13 mouse cellular contexts compared by ENCODE assay signal in the genomic region with DNA sequence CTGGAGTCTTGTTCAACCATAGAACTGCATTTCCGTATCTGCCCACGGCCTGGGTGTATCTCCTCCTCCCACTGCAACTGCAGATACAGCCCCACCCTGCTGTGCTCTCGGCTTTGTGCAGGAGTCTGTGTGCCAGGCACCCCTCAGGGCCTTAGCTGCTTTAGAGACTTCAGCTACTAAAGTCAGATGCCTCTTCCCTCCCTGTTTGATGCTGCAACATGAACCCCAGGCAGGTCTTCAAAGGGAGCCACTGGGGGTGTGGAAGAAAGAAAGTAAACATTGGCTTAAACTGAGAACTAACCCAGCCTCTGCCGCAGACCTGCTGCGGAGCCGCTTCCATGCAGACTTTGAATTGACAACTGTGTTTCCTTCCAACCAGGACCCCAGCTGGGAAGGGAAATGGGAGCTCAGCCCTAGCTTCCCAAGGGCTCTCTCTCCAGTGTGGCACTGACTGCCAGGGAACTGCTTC.
A peak's percentile ranks its signal among the peaks of the same experiment; 100 is the strongest.
DNase-seq lines count a peak whose midpoint lies in the region; ATAC-seq lines count a peak whose summit lies in the region.
"Had no signal": no experiment of that assay in that cellular context is flagged by ENCODE, and none has a peak within 500 bp of the region (broad histone marks: within the 10 kb centered on the region; RNA-seq: fewer than 3 reads in every experiment).

No protein-coding gene starts in this region.

- no peaks in the 10 kb centered on the region for H3K9me3 ChIP-seq in neural tube, embryonic 12.5 days
- H3K9me3 ChIP-seq: heart, embryonic 12.5 days; kidney, embryonic 15.5 days had no signal

- 11% methylated on average over 6 of the region's 6 CpGs for WGBS in neural tube, embryonic 12.5 days
- 9% methylated on average over 6 of the region's 6 CpGs for WGBS in large intestine, adult 2 months

- H3K9ac ChIP-seq in neural tube, embryonic 12.5 days = no peak overlapping the region
- H3K9ac ChIP-seq: heart, embryonic 12.5 days; kidney, embryonic 15.5 days had no signal

- no peaks in the 10 kb centered on the region for H3K36me3 ChIP-seq in neural tube, embryonic 12.5 days
- H3K36me3 ChIP-seq: heart, embryonic 12.5 days; kidney, embryonic 15.5 days had no signal

- DNase-seq in frontal cortex, postnatal 25 days (ENCODE audit: low spot score in 2 of 2) = no peak
- no peak for DNase-seq in neural tube, embryonic 10.5 days (ENCODE audit: extremely low spot score, low spot score)
- peak; percentile 18 for DNase-seq in large intestine, adult 2 months (ENCODE audit: low read depth, low spot score)
- DNase-seq in MN1 (ENCODE audit: low spot score) = no peak
- no peak for DNase-seq in thymus, postnatal 25 days
- no peak for DNase-seq in heart, adult 9 months (ENCODE audit: low spot score in 2 of 2)
- DNase-seq: cerebellum, adult 11 months; lung, postnatal 4 days had no signal

- ATAC-seq in frontal cortex, adult (ENCODE audit: low TSS enrichment) = peak; percentile 38; the same call in 1 of the 2 replicates
- ATAC-seq in neural tube, embryonic 12.5 days (ENCODE audit: low FRiP score, low read depth) = no peak
- ATAC-seq: activated CD4-positive, CD25-positive, alpha-beta regulatory T cell, adult 4 months had no signal

- 0 out of 2 replicates have a peak overlapping the region, but pooled peaks have one; percentile 7 for H3K27ac ChIP-seq in neural tube, embryonic 12.5 days
- H3K27ac ChIP-seq: kidney, embryonic 15.5 days had no signal

- H3K27me3 ChIP-seq in neural tube, embryonic 12.5 days (replicated peaks) = no peaks in the 10 kb centered on the region

- no peak overlapping the region for H3K4me3 ChIP-seq in neural tube, embryonic 12.5 days
- H3K4me3 ChIP-seq: heart, embryonic 12.5 days; kidney, embryonic 15.5 days had no signal

- 0 out of 2 replicates have a peak overlapping the region, but pooled peaks have one; percentile 7 for H3K4me2 ChIP-seq in neural tube, embryonic 12.5 days (replicated peaks)
- H3K4me2 ChIP-seq: heart, embryonic 12.5 days; kidney, embryonic 15.5 days had no signal

- H3K4me1 ChIP-seq in neural tube, embryonic 12.5 days = peaks cover 26% of the 10 kb centered on the region
